Mouse (Mus musculus): Measurements from ENCODE around the gene Tec. TPM values are rescaled to one million over a fixed set of nuclear protein-coding genes. Genes with fewer than 3 reads are reported as not detected.
A peak's percentile ranks its signal among the peaks of the same experiment; 100 is the strongest.

Tec gene
- polyA plus RNA-seq, 1 experiment from 2014 or later, result 5.3 TPM

GRCm38 (mm10) chr5:72881748-72882411, 13.6 kb upstream of the Tec start:
- Histone ChIP-seq H3K27me3 (ENCODE audit: control insufficient read depth, insufficient read depth, low read length) (no peaks in the 10 kb centered on the region), H3K27ac (replicated peaks; ENCODE audit: low read depth, low read length) (no peak overlapping the region), H3K9ac (replicated peaks; ENCODE audit: low read length) (no peak overlapping the region), H3K4me3 (replicated peaks; ENCODE audit: low read depth, low read length) (no peak overlapping the region), H3K9me3 (ENCODE audit: control insufficient read depth, low read length) (no peaks in the 10 kb centered on the region), H3K36me3 (ENCODE audit: control insufficient read depth, insufficient read depth, low read length) (no peaks in the 10 kb centered on the region), H3K4me1 (ENCODE audit: control insufficient read depth, insufficient read depth, low read length) (no peaks in the 10 kb centered on the region), H3K4me2 (ENCODE audit: low read length) (no peak overlapping the region)
- ATAC-seq (ENCODE audit: low FRiP score, low TSS enrichment) (no peak), DNase-seq (no peak)
- WGBS, result 90% methylated on average over 12 of the region's 12 CpGs

DNA sequence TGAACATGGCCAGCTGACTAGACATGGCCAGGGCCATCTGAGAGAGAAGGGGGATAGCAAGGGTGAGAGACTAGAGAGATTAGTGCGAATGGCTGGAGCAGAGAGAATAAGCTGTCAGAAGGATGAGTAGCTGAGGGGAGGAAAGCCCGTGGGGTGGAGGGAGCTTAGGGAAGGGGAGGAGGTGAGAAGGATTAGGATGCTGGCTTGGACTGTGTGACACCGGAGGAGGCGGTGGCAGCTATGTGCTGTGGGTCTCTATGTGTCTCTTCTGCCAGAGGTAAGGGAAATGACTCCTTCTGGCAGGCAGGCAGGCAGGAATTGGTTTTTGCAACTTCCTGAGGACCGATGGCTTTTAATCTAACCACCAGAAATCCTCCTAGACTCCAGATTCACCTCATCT, 11.5 kb upstream of the Tec start:
- Histone ChIP-seq H3K4me2 (ENCODE audit: low read length) (no peak overlapping the region), H3K36me3 (ENCODE audit: control insufficient read depth, insufficient read depth, low read length) (no peaks in the 10 kb centered on the region), H3K9ac (replicated peaks; ENCODE audit: low read length) (no peak overlapping the region), H3K27me3 (ENCODE audit: control insufficient read depth, insufficient read depth, low read length) (no peaks in the 10 kb centered on the region), H3K9me3 (ENCODE audit: control insufficient read depth, low read length) (no peaks in the 10 kb centered on the region), H3K4me3 (replicated peaks; ENCODE audit: low read depth, low read length) (no peak overlapping the region), H3K27ac (replicated peaks; ENCODE audit: low read depth, low read length) (no peak overlapping the region), H3K4me1 (ENCODE audit: control insufficient read depth, insufficient read depth, low read length) (no peaks in the 10 kb centered on the region)
- DNase-seq (no peak), ATAC-seq (ENCODE audit: low FRiP score, low TSS enrichment) (no peak)
- WGBS, result 22% methylated on average over 5 of the region's 5 CpGs

DNA sequence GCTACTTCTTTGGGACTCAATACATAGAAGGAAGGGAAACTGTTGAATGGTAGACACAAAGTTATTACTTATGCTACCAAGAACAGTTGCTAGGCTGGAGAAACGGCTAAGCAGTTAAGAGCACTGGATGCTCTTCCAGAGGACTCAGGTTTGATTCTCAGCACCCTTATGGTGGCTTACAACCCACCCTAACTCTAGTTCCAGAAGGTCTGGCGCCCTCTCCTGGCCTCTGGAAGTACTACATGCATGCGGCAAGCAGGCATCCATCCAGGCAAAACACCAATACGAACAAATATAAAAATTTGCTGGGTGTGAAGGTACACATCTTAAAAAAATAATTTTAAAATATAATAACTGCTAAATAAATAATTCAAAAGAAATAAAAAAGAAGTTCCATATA, 2.8 kb upstream of the Tec start:
- Histone ChIP-seq H3K4me1 (ENCODE audit: control insufficient read depth, insufficient read depth, low read length) (no peaks in the 10 kb centered on the region), H3K36me3 (ENCODE audit: control insufficient read depth, insufficient read depth, low read length) (no peaks in the 10 kb centered on the region), H3K4me3 (replicated peaks; ENCODE audit: low read depth, low read length) (no peak overlapping the region), H3K9ac (replicated peaks; ENCODE audit: low read length) (no peak overlapping the region), H3K27me3 (ENCODE audit: control insufficient read depth, insufficient read depth, low read length) (peaks cover 19% of the 10 kb centered on the region; the same call in 1 of the 2 replicates), H3K9me3 (ENCODE audit: control insufficient read depth, low read length) (no peaks in the 10 kb centered on the region), H3K27ac (replicated peaks; ENCODE audit: low read depth, low read length) (no peak overlapping the region), H3K4me2 (ENCODE audit: low read length) (no peak overlapping the region)
- ATAC-seq (ENCODE audit: low FRiP score, low TSS enrichment) (no peak), DNase-seq (no peak)
- WGBS, result 80% methylated on average over 4 of the region's 4 CpGs

DNA sequence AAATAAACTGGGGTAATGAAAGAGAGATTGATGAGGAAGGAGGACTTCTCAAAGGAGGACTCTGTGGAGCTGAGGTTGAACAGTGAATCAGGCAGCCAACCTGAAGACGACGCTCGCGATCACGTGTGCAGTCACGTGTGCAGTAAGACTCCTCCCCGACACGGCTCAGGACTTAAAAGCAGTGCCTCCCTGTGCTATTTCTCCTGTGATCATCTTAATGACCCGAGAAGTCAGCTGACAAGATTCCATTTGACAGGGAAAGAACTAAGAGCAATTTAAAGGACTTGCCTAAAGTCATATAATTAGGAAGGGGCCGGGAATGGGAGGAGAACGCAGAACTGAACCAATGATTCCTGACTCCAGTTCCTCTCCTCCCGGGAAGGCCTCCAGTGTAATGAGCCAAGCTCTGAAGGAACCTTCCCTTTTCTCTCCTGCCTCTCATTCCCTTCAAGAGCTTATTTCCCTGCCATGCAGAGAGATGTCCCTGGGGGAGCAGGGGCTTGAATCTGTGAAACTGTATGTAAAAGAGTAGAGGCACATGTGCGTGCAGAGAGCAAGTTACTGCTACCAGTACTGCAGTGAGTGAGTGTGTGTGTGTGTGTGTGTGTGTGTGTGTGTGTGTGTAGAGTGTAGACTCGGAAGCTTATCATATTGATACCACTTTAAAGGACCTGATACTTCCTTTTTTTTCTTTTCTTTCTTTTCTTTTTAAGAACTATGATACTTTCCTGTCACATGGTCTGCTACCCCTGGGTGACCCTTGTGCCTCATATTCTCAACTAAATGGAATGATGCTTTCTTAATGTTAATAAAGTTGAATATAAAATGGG, 1.7 kb upstream of the Tec start:
- Histone ChIP-seq H3K4me2 (ENCODE audit: low read length) (no peak overlapping the region), H3K9ac (replicated peaks; ENCODE audit: low read length) (no peak overlapping the region), H3K4me3 (replicated peaks; ENCODE audit: low read depth, low read length) (no peak overlapping the region), H3K36me3 (ENCODE audit: control insufficient read depth, insufficient read depth, low read length) (no peaks in the 10 kb centered on the region), H3K27ac (replicated peaks; ENCODE audit: low read depth, low read length) (no peak overlapping the region), H3K4me1 (ENCODE audit: control insufficient read depth, insufficient read depth, low read length) (no peaks in the 10 kb centered on the region), H3K27me3 (ENCODE audit: control insufficient read depth, insufficient read depth, low read length) (peaks cover 19% of the 10 kb centered on the region; the same call in 1 of the 2 replicates), H3K9me3 (ENCODE audit: control insufficient read depth, low read length) (no peaks in the 10 kb centered on the region)
- ATAC-seq (ENCODE audit: low FRiP score, low TSS enrichment), result no peak
- no peak for DNase-seq
- WGBS, result 73% methylated on average over 14 of the region's 14 CpGs

DNA sequence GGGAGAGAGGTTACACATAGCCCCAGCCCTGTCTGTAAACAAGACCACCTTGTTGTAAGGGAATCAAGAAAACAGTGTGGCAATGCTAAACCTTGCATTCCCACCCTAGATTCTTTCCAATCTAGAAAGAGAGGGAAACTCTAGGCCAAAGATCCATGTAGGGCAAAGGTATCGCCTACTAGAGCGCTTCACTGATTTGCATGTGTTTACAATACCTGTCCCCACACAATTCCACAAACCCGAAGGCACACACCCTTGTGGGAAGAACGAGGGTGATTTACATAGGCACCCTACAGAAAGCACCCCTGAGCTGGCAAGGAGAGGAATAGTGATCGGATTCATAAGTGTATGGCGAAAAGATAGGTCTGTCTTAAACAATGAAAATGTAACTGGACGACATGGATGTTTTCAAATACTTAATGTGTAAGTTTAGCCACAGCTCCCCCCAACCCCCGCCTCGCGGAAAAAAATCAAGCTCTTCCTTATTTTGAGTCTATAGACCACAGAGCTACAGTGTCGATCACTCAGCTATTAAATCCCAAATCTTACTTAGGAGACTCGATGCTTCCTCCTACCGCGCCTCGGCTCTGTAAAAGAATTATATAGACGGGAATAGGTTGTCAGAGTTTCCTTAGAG, 1.1 kb downstream of the Tec start:
- ATAC-seq (ENCODE audit: low FRiP score, low TSS enrichment) (no peak), DNase-seq (no peak)
- no peak overlapping the region for H3K27ac ChIP-seq (replicated peaks; ENCODE audit: low read depth, low read length)
- H3K27me3 ChIP-seq (ENCODE audit: control insufficient read depth, insufficient read depth, low read length), result peaks cover 19% of the 10 kb centered on the region; the same call in 1 of the 2 replicates
- no peaks in the 10 kb centered on the region for H3K4me1 ChIP-seq (ENCODE audit: control insufficient read depth, insufficient read depth, low read length)
- H3K9ac ChIP-seq (replicated peaks; ENCODE audit: low read length), result no peak overlapping the region
- 25% methylated on average over 16 of the region's 16 CpGs for WGBS
- H3K9me3 ChIP-seq (ENCODE audit: control insufficient read depth, low read length), result no peaks in the 10 kb centered on the region
- no peak overlapping the region; the same call in 1 of the 2 replicates for H3K4me2 ChIP-seq (ENCODE audit: low read length)
- no peaks in the 10 kb centered on the region for H3K36me3 ChIP-seq (ENCODE audit: control insufficient read depth, insufficient read depth, low read length)
- peak overlapping the region; percentile 44; the same call in 1 of the 2 replicates for H3K4me3 ChIP-seq (replicated peaks; ENCODE audit: low read depth, low read length)

- ATAC-seq (ENCODE audit: low FRiP score, low TSS enrichment) (no peak), DNase-seq (no peak)
- Histone ChIP-seq H3K4me3 (replicated peaks; ENCODE audit: low read depth, low read length) (no peak overlapping the region), H3K4me1 (ENCODE audit: control insufficient read depth, insufficient read depth, low read length) (no peaks in the 10 kb centered on the region), H3K36me3 (ENCODE audit: control insufficient read depth, insufficient read depth, low read length) (no peaks in the 10 kb centered on the region), H3K27ac (replicated peaks; ENCODE audit: low read depth, low read length) (no peak overlapping the region), H3K9me3 (ENCODE audit: control insufficient read depth, low read length) (no peaks in the 10 kb centered on the region), H3K27me3 (ENCODE audit: control insufficient read depth, insufficient read depth, low read length) (peaks cover 19% of the 10 kb centered on the region; the same call in 1 of the 2 replicates), H3K9ac (replicated peaks; ENCODE audit: low read length) (no peak overlapping the region), H3K4me2 (ENCODE audit: low read length) (peak overlapping the region; percentile 9; the same call in 1 of the 2 replicates)
- 55% methylated on average over 6 of the region's 6 CpGs for WGBS
Observed at GRCm38 (mm10) chr5:72866260-72866905, 1.9 kb downstream of the Tec start.

DNA sequence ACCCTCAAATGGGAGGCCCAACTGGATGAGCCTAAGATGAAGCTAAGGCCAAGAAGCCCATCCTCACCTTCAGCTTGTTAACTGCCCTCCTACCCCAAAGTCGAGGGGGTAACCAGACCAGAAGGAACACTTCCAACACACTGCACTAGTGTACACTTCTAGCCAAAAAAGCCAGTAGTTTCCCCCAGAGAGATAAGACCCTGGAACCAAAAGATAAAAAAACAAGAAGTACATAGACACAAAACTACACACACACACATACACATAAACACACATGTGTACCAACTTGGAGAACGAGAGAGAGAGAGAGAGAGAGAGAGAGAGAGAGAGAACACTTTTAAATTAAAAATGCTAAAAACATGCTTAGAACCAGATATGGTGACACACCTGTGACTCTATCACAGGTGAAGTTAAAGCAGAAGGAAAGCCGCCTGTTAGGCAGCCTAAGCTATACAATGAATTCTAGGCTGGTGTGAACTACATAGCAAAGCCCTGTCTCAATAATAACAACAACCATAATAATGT, 3.6 kb downstream of the Tec start:
- 0 out of 2 replicates have a peak, but pooled peaks cover 2% of the 10 kb centered on the region for H3K9me3 ChIP-seq (ENCODE audit: control insufficient read depth, low read length)
- peaks cover 19% of the 10 kb centered on the region; the same call in 1 of the 2 replicates for H3K27me3 ChIP-seq (ENCODE audit: control insufficient read depth, insufficient read depth, low read length)
- H3K9ac ChIP-seq (replicated peaks; ENCODE audit: low read length), result no peak overlapping the region
- ATAC-seq (ENCODE audit: low FRiP score, low TSS enrichment) (no peak), DNase-seq (no peak)
- no peaks in the 10 kb centered on the region for H3K36me3 ChIP-seq (ENCODE audit: control insufficient read depth, insufficient read depth, low read length)
- H3K4me2 ChIP-seq (ENCODE audit: low read length), result no peak overlapping the region
- WGBS, result 85% methylated on average over 3 of the region's 3 CpGs
- no peak overlapping the region for H3K27ac ChIP-seq (replicated peaks; ENCODE audit: low read depth, low read length)
- H3K4me3 ChIP-seq (replicated peaks; ENCODE audit: low read depth, low read length), result no peak overlapping the region
- H3K4me1 ChIP-seq (ENCODE audit: control insufficient read depth, insufficient read depth, low read length), result no peaks in the 10 kb centered on the region

DNA sequence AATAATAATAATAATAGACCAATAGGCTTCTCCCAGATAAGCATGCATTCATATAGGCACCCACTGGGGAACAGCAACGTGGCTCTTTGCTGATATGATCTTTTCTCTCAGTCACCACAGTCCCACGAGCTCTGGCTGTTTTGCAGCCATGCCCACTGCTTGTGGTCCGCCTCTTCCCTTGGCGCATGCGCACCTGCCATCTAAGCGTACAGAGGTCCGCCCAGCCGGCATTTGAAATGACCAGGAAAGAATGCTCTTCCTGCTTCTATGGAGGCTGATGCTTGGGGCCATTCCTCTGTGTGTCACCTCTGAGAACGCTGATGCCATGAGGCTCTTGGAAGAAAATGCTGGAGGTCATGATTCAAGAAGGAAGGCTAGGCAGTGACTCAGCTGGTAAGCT, 5.1 kb downstream of the Tec start:
- WGBS, result 91% methylated on average over 9 of the region's 9 CpGs
- no peak overlapping the region for H3K9ac ChIP-seq (replicated peaks; ENCODE audit: low read length)
- ATAC-seq (ENCODE audit: low FRiP score, low TSS enrichment), result no peak
- DNase-seq, result no peak
- no peaks in the 10 kb centered on the region for H3K36me3 ChIP-seq (ENCODE audit: control insufficient read depth, insufficient read depth, low read length)
- no peak overlapping the region for H3K27ac ChIP-seq (replicated peaks; ENCODE audit: low read depth, low read length)
- no peak overlapping the region for H3K4me2 ChIP-seq (ENCODE audit: low read length)
- H3K9me3 ChIP-seq (ENCODE audit: control insufficient read depth, low read length), result 0 out of 2 replicates have a peak, but pooled peaks cover 6% of the 10 kb centered on the region
- no peaks in the 10 kb centered on the region for H3K4me1 ChIP-seq (ENCODE audit: control insufficient read depth, insufficient read depth, low read length)
- H3K4me3 ChIP-seq (replicated peaks; ENCODE audit: low read depth, low read length), result no peak overlapping the region
- peaks cover 16% of the 10 kb centered on the region; the same call in 1 of the 2 replicates for H3K27me3 ChIP-seq (ENCODE audit: control insufficient read depth, insufficient read depth, low read length)
